Mouse (Mus musculus) lung, embryonic 16.5 days (tissue): ENCODE data around the gene Arhgap1. TPM values are rescaled to one million over a fixed set of nuclear protein-coding genes. Genes with fewer than 3 reads are reported as not detected.

Experiments
- ATAC-seq: fragments of 200-750 bp; cut with Nextera tagmentation; 2 replicates; pipeline ENCODE4 v1.8.0; 2017; ENCODE audit warnings: low read depth, mild to moderate bottlenecking, moderate library complexity
- H3K27ac ChIP-seq: fragments of 300-500 bp; sonication (generic); 2 replicates; pipeline ENCODE4 v1.5.1; 2014; ENCODE audit warnings: mild to moderate bottlenecking, control low read depth, low read length
- H3K27me3 ChIP-seq: fragments of 300-500 bp; sonication (generic); 2 replicates; pipeline ENCODE4 v1.6.1; 2014; ENCODE audit warnings: low read depth, low read length, mixed read lengths; ENCODE audit not compliant: control insufficient read depth, insufficient read depth
- H3K36me3 ChIP-seq: fragments of 300-500 bp; sonication (generic); 2 replicates; pipeline ENCODE4 v1.6.1; 2014; ENCODE audit warnings: low read length; ENCODE audit not compliant: control insufficient read depth, insufficient read depth
- H3K4me1 ChIP-seq: fragments of 300-500 bp; sonication (generic); replicated peaks from 2 replicates; pipeline ENCODE4 v1.6.1; 2014; ENCODE audit warnings: low read length, mixed read lengths; ENCODE audit not compliant: control insufficient read depth, insufficient read depth
- H3K4me2 ChIP-seq: fragments of 300-500 bp; sonication (generic); 2 replicates; pipeline ENCODE4 v1.6.1; 2014; ENCODE audit warnings: low read depth, low read length, control low read depth
- H3K4me3 ChIP-seq: fragments of 300-500 bp; sonication (generic); 2 replicates; pipeline ENCODE4 v1.5.1; 2014; ENCODE audit warnings: mild to moderate bottlenecking, low read length, control low read depth
- H3K9ac ChIP-seq: fragments of 300-500 bp; sonication (generic); 2 replicates; pipeline ENCODE4 v1.6.1; 2014; ENCODE audit warnings: low read length, control low read depth
- H3K9me3 ChIP-seq: fragments of 300-500 bp; sonication (generic); 2 replicates; pipeline ENCODE4 v1.6.1; 2016; ENCODE audit warnings: low read length; ENCODE audit not compliant: control insufficient read depth
- WGBS: fragments of 180-500 bp; shearing (Covaris S2); extraction: QIAGEN DNeasy Blood & Tissue Kit; methylation state at CpG from one replicate; pipeline ENCODE4 v1.1.7; 2014; 5-methylcytosine and 5-hydroxymethylcytosine counted together
- polyA plus RNA-seq: library from polyadenylated mRNA; unstranded; fragments of >200 nt; fragmentation: Nextera tagmentation; extraction: Ambion mirVana; gene quantifications from 2 replicates; pipeline ENCODE4 v1.2.1, GENCODE M21; 2015

The Arhgap1 gene
- polyA plus RNA-seq, 1 experiment from 2014 or later, result 159 TPM

GRCm38 (mm10) chr2:91630384-91630783, 19.3 kb upstream of the Arhgap1 start:
- 90% methylated on average over 12 of the region's 12 CpGs for WGBS
- Histone ChIP-seq H3K27ac (no peak overlapping the region), H3K4me1 (no peaks in the 10 kb centered on the region), H3K4me3 (no peak overlapping the region), H3K9me3 (no peaks in the 10 kb centered on the region), H3K9ac (no peak overlapping the region), H3K4me2 (no peak overlapping the region), H3K36me3 (no peaks in the 10 kb centered on the region), H3K27me3 (no peaks in the 10 kb centered on the region)
- no peak for ATAC-seq

DNA sequence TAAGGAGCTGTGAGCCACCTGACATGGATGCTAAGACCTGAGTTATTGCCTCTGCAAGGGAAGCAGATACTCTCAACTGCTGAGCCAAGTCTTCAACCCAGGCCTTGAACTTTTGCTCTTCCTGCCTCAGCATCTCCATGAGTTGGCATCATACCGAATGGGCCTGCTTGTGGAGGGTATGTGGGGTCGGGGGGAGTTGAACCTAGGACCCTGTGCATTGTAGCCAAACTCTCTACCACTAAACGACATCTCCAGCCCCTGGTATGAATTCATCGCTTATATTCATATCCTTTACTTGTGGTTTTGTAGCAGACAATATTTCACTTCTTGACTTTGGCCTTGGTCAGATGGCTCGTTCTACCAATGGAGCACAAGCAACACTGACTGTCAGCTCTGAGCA, 17.8 kb upstream of the Arhgap1 start:
- Histone ChIP-seq H3K9me3 (no peaks in the 10 kb centered on the region), H3K27ac (no peak overlapping the region), H3K4me3 (no peak overlapping the region), H3K4me1 (no peaks in the 10 kb centered on the region), H3K27me3 (no peaks in the 10 kb centered on the region), H3K4me2 (no peak overlapping the region), H3K9ac (no peak overlapping the region), H3K36me3 (no peaks in the 10 kb centered on the region)
- ATAC-seq, result no peak
- 78% methylated on average over 5 of the region's 5 CpGs for WGBS

DNA sequence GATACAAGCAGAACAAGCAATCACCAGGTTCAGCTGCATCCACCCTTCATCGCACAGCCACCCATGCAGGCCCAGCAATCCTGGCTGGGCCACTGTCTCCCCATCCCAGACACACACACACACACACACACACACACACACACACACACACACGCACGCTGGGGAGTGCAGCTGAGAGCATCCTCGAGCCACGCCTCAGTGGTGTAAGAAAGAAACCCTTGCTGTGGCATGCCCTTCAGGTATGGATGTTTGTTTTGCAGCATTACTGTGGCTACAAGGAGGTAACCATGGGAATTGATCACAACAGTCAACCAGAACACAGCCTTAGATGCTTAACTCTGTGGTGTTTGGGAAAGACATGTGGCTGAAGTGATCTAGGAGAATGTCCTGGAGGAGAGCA, 17.3 kb upstream of the Arhgap1 start:
- ATAC-seq, result no peak
- Histone ChIP-seq H3K4me2 (no peak overlapping the region), H3K4me1 (no peaks in the 10 kb centered on the region), H3K4me3 (no peak overlapping the region), H3K27me3 (no peaks in the 10 kb centered on the region), H3K9me3 (no peaks in the 10 kb centered on the region), H3K27ac (no peak overlapping the region), H3K9ac (no peak overlapping the region), H3K36me3 (no peaks in the 10 kb centered on the region)
- WGBS, result 58% methylated on average over 5 of the region's 5 CpGs

DNA sequence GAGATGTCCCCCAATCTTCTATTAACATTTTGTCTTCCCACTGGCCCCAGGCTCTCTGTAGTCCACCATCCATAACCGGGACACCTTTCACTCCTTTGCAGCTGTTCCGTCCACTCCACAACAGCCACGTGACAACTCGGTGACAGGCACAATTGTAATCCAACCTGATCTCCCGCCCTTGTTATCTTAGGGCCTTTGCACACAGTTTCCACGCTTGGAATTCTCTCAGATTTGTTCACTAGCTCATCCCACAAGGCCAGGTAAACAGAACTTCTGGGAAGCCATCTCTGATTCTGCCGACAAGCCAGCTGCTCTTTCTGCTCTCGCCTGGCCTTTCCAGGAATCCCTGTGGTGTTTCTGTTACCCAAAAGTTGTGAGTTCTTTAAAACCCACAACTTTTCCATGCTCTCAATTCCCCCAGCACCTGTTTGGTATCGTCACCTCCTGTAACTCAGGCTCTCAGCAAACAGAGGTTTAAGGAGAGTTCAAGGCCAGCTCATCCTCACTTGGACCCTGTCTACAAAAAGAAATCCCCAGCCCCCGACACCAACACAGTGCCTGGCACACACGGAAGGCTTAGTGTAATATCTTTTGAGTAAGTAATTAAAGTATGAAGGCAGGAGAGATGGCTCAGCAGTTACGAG, 16.2 kb upstream of the Arhgap1 start:
- H3K27ac ChIP-seq, result no peak overlapping the region
- no peaks in the 10 kb centered on the region for H3K27me3 ChIP-seq
- no peak overlapping the region for H3K4me2 ChIP-seq
- H3K4me3 ChIP-seq, result no peak overlapping the region
- no peaks in the 10 kb centered on the region for H3K4me1 ChIP-seq
- ATAC-seq, result no peak
- H3K9me3 ChIP-seq, result no peaks in the 10 kb centered on the region
- H3K36me3 ChIP-seq, result no peaks in the 10 kb centered on the region
- 60% methylated on average over 12 of the region's 12 CpGs for WGBS
- no peak overlapping the region for H3K9ac ChIP-seq

DNA sequence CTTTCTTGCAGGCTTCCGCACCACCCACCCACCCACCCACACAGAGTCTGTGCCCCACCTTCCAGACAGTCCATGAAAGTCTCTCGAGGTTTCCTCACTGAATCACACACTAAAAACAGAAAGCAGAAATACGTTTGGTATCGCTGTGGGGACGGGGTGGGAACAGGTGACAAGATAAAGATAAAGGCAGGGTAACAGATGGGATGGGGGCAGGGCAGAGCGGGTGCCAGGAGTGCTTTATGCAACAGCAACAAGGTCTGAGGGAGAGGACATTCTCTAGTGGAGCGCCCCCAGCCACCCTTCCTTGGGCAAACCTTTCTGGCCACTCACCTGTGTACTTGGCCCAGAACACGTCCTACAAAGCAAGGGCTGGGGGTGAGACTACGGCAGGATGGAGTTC, 14.8 kb upstream of the Arhgap1 start:
- 74% methylated on average over 9 of the region's 9 CpGs for WGBS
- ATAC-seq, result no peak
- H3K27me3 ChIP-seq, result no peaks in the 10 kb centered on the region

DNA sequence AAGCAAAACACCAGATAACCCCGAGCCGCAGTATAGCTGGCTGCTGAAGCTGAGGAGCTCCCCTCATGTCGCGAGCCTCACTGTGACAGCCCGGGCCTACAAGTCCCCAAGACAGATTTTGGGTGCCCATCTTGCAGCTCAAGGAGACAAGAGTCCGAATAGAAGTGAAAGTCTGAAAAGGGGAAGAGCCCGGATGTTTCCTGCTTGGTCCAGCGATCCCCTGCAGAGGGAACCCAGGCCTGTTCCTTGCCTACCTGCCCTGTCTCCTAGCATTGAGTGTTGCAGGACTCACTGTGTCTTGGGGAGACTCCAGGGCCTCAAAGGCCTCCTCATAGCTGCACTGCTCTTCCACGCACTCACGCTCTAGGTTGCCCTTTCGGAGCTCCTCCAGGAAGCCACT, 14.2 kb upstream of the Arhgap1 start:
- ATAC-seq, result no peak
- Histone ChIP-seq H3K36me3 (no peaks in the 10 kb centered on the region), H3K4me1 (no peaks in the 10 kb centered on the region), H3K27me3 (no peaks in the 10 kb centered on the region), H3K4me3 (no peak overlapping the region), H3K9ac (no peak overlapping the region), H3K9me3 (no peaks in the 10 kb centered on the region), H3K4me2 (no peak overlapping the region), H3K27ac (no peak overlapping the region)
- WGBS, result 81% methylated on average over 11 of the region's 11 CpGs

More for the DNA sequence above, 14.8 kb upstream of the Arhgap1 start:
- H3K36me3 ChIP-seq, result no peaks in the 10 kb centered on the region
- no peak overlapping the region for H3K4me3 ChIP-seq
- H3K27ac ChIP-seq, result no peak overlapping the region
- H3K4me1 ChIP-seq, result no peaks in the 10 kb centered on the region
- no peaks in the 10 kb centered on the region for H3K9me3 ChIP-seq
- H3K9ac ChIP-seq, result no peak overlapping the region
- no peak overlapping the region for H3K4me2 ChIP-seq

DNA sequence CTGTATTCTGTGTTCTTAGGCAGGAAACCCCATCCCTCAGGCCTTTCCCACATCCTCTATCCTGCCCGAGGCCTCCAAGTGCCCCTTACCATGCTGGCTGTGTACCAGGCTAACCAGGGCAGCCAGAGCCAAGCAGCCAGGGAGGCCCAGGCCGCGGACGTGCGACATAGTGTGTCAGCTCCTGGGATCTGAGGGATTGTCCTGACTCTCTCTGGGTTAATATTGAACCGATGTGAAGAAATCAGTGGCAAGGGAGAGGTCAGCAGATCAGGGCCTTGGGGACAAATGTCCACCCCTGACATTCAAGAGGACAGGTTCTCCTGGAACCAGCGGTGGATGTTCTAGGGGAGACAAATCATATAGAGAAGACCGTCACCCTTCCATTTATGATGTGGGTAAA, 13.4 kb upstream of the Arhgap1 start, which contains the start of gene F2:
TSS of gene F2 (minus strand) at position 186 of the 400 bp plus-strand sequence.
- no peak within 1 kb of the TSS for H3K9ac ChIP-seq
- 79% methylated on average over 8 of the region's 8 CpGs for WGBS
- no peaks in the 10 kb centered on the region for H3K9me3 ChIP-seq

GRCm38 (mm10) chr2:91636727-91637338, 12.8 kb upstream of the Arhgap1 start:
- H3K4me2 ChIP-seq, result no peak overlapping the region
- H3K9ac ChIP-seq, result no peak overlapping the region
- no peaks in the 10 kb centered on the region for H3K9me3 ChIP-seq
- WGBS, result 43% methylated on average over 5 of the region's 5 CpGs
- peak; percentile 51; the same call in 1 of the 2 replicates for ATAC-seq
- no peak overlapping the region for H3K4me3 ChIP-seq
- no peaks in the 10 kb centered on the region for H3K36me3 ChIP-seq
- H3K27me3 ChIP-seq, result no peaks in the 10 kb centered on the region
- no peaks in the 10 kb centered on the region for H3K4me1 ChIP-seq
- H3K27ac ChIP-seq, result no peak overlapping the region

More for the DNA sequence above, 13.4 kb upstream of the Arhgap1 start, which contains the start of gene F2:
- no peaks in the 10 kb centered on the region for H3K4me1 ChIP-seq
- H3K36me3 ChIP-seq, result no peaks in the 10 kb centered on the region
- H3K27me3 ChIP-seq, result no peaks in the 10 kb centered on the region
- no peak within 1 kb of the TSS for H3K4me3 ChIP-seq
- no peak within 1 kb of the TSS for H3K4me2 ChIP-seq
- no peak within 1 kb of the TSS for H3K27ac ChIP-seq
- ATAC-seq, result no peak

- H3K36me3 ChIP-seq, result peaks cover 2% of the 10 kb centered on the region; the same call in 1 of the 2 replicates
- no peaks in the 10 kb centered on the region for H3K27me3 ChIP-seq
- H3K9me3 ChIP-seq, result no peaks in the 10 kb centered on the region
- ATAC-seq, result no peak
- H3K4me2 ChIP-seq, result no peak overlapping the region
- no peak overlapping the region for H3K9ac ChIP-seq
- H3K4me3 ChIP-seq, result no peak overlapping the region
- WGBS, result 57% methylated on average over 6 of the region's 6 CpGs
- no peaks in the 10 kb centered on the region for H3K4me1 ChIP-seq
- no peak overlapping the region for H3K27ac ChIP-seq
Observed at GRCm38 (mm10) chr2:91638931-91639330, 10.7 kb upstream of the Arhgap1 start.
